Mouse (Mus musculus) mammary gland, adult 2 months (tissue): Measurements from ENCODE around the gene Aspn. TPM values are rescaled to one million over a fixed set of nuclear protein-coding genes. Genes with fewer than 3 reads are reported as not detected.

ENCODE experiments used
- polyA plus RNA-seq: library from polyadenylated mRNA; depleted of rRNA; stranded (reverse); fragments of >200 nt; gene quantifications from 2 replicates; pipeline ENCODE4 v1.2.3, GENCODE M21; 2012; ENCODE audit warnings: low replicate concordance; rRNA removed

Gene Aspn
- 0.91 and 4.6 TPM in 2 replicates for polyA plus RNA-seq

GRCm38 (mm10) chr13:49544279-49544678 lies at the start of gene Aspn:
TSS of gene Aspn (plus strand) at chr13:49544443.

DNA sequence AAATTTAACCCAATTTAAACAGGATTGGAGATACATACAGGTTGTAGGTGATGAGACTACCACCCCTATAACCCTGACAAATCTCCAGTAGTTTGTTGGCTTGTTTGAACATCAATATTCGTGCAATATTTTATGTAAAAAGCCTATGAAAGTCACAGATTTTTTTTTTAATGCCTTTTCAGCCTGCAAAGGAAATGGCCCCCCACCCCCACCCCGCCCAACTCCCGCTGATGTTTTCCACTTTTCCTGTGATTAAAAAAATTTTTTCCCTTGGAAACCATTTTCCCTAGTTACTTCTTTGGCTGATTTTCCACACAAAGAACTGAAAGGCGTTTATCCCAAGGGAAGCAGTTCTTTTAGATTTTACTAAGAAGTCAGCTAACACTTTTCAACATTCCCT lies 39.7 kb upstream of the Aspn start, which contains the start of gene Ecm2:
Gene Ecm2 (plus strand): TSS at position 301 of the 400 bp plus-strand sequence.

DNA sequence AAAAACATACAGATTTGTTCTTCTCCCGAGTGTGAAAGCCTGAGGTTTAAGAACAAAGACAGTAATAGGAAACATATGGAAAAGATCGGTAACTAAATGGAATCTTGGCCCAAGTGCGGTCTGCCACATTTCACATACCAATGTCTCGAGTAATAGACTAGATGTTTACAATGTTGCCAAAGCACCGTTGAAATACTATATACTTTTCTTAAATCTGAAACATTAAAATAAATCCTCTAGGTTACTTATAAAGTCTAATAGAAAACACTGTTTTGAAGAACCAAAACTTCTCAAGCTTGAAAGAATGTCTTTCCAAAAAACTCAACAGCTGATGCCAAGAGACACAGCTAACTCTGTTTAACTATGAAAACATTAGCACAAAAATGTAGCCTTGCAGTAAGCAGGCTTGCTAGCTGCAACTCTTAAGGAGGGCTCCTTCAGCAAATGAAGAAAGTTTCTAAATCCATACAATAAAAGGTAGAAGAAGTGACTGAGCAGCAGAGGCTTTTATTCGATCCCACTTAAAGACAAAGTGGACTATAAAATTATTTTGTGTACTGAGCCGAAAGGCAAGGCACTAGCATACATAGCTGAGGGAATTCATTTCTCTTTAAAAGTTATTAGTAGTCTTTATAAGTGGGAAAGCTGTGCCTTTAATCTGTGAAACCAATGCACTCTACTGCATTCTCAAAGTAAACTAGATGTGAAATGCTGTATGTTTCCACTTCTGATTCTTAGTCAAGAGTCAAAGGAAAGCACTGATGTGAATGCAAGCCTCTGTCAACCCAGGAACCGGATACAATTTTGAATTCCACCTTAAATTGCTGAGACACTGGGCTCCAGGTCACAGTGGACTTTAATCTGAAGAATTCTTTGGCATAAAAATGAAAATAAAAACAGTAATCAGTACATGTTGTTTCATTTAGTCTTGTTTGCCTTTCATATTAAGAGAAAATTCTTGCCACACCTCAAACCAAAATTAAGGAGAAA lies 37.6 kb downstream of the Aspn start, which contains the start of gene Omd:
Gene Omd (plus strand): TSS at position 922 of the 990 bp plus-strand sequence.

DNA sequence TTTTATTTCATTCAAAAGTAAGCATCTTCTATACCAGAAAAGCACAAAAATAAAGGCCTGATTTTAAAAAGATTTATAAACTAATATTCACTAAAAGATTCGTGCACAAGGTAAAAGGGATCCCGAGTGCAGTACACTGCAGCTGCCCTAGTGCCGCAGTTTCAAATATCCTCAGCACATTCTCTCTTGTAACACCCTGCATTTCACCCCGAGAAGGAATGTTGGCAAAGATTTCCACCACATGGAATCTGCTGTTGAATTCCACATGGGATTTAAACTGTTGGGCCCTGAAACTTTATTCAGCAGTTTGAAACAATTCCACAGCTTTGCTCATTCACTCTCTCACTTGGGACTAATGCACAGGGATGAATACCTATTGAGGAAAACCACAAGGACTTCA lies 63.5 kb downstream of the Aspn start, which contains the start of gene Ogn:
Gene Ogn (plus strand): TSS at position 333 of the 400 bp plus-strand sequence.

Other genes starting within 250 kb of the Aspn start
- gene Fgd3, start 224.1 kb upstream of the Aspn start, polyA plus RNA-seq, result 7.7 and 9.3 TPM in 2 replicates
- gene Bicd2, start 202.9 kb upstream of the Aspn start, polyA plus RNA-seq, result 30.5 and 30.6 TPM in 2 replicates
- 3.4 and 7.4 TPM in 2 replicates for gene Ippk, start 123.2 kb upstream of the Aspn start, polyA plus RNA-seq
- not detected in 2 replicates for gene Tes3-ps, start 51.1 kb upstream of the Aspn start, polyA plus RNA-seq
- gene Ecm2, start 39.6 kb upstream of the Aspn start, polyA plus RNA-seq, result 1.7 and 7.7 TPM in 2 replicates
- 0.39 and 1.1 TPM in 2 replicates for gene Omd, start 38.0 kb downstream of the Aspn start, polyA plus RNA-seq
- 7.8 and 26.1 TPM in 2 replicates for gene Ogn, start 63.6 kb downstream of the Aspn start, polyA plus RNA-seq
- gene Cenpp, start 108.3 kb downstream of the Aspn start, polyA plus RNA-seq, result 0.39 TPM in 1 of 2 replicates, not detected in the other
- 0.80 and 2.0 TPM in 2 replicates for gene Nol8, start 108.6 kb downstream of the Aspn start, polyA plus RNA-seq
- 10.2 and 21.7 TPM in 2 replicates for gene Iars, start 137.7 kb downstream of the Aspn start, polyA plus RNA-seq